Mouse (Mus musculus) cortical plate, adult 2 months (tissue): ENCODE measurements around the gene Lcorl.

Source experiments
- CTCF ChIP-seq: fragments of 200-500 bp; IDR thresholded peaks from 2 replicates; pipeline ENCODE4 v1.5.1; 2011; ENCODE audit warnings: mild to moderate bottlenecking, control low read depth, low read length; ENCODE audit not compliant: insufficient read depth; ENCODE audit errors: extremely low read depth
- POLR2A ChIP-seq: fragments of 200-500 bp; IDR thresholded peaks from 2 replicates; pipeline ENCODE4 v1.6.1; 2011; ENCODE audit warnings: mild to moderate bottlenecking, low read length, control low read depth; ENCODE audit not compliant: insufficient read depth; ENCODE audit errors: extremely low read depth

DNA sequence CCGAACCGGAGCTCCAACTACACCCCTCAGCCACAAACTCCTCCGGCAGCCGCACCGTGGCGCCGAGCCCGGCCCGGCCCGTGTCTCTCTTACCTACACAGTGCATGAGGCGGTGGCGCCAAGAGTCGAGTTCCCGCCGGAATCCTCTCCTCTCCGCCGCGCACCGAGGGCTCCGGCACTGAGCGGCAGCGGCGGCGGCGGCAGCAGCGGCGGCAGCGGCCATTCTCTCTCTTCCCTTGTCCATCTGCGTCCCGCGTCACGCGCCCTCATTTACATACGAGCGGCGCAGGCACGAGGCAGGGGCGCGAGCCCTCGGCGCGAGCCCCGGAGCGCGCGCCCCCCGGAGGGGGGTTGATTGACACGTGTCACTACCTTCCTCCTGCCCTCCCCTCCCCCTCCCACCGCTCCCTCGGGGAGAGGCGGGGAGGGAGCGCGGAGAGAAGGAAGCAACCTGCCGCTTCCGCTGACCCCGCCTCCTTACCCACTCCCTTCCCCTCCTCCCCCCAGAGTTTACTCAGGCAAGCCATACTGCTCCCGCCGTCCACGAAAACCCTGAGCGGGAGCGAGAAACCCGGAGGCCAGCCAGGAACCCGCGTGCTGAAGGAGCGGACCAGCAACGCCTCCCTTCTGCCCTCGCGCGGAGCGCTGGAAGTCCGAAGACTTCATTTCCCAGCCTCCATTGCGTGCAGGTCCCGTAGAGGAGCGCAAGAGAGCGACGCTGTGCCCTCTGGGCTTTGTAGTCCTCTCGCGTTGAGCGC, at the start of gene Lcorl:
- TF ChIP-seq CTCF (no peak), POLR2A (0 out of 2 replicates have a peak, but pooled peaks have one; percentile 44)
